In the genomic region with DNA sequence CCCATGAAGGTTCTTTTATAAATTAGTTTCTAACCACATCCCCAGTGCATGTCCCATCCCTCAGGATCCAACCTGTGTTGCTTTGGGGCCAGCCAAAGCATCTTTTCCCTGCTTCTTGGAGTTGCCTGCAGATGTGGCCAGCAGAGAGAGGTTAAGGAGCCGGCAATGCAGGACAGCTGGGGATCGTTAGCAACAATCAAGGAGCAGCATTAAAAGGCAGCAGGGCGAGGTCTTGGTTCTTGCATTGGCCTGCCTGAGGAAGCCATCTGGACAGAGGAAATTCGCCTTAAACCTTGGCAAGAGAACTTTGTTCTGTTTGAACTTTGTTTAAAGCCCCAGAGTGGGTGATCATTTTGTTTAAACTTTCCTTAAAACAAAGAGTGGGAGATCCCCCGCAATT, we compare ENCODE assay signal across 20 mouse cellular contexts.
DNase-seq lines count a peak whose midpoint lies in the region; ATAC-seq and TF ChIP-seq lines count a peak whose summit lies in the region.
"Had no signal": no experiment of that assay in that cellular context is flagged by ENCODE, and none has a peak within 500 bp of the region (broad histone marks: within the 10 kb centered on the region; RNA-seq: fewer than 3 reads in every experiment).

No protein-coding gene starts in this region.

- no peak for TF ChIP-seq EP300 in lung, postnatal 0 days (IDR thresholded peaks at IDR 0.05)

- no peak overlapping the region for H3K27ac ChIP-seq in heart, embryonic 10.5 days
- H3K27ac ChIP-seq in lung, postnatal 0 days (ENCODE audit: low read length): no peak overlapping the region
- no peak overlapping the region for H3K27ac ChIP-seq in embryonic facial prominence, embryonic 11.5 days (replicated peaks; ENCODE audit: low read depth, low read length)
- H3K27ac ChIP-seq: embryonic facial prominence, embryonic 15.5 days; heart, embryonic 15.5 days; layer of hippocampus, adult 2 months; limb, embryonic 13.5 days; stomach, embryonic 15.5 days had no signal

- no peaks in the 10 kb centered on the region for H3K9me3 ChIP-seq in heart, embryonic 10.5 days
- H3K9me3 ChIP-seq in lung, postnatal 0 days (ENCODE audit: low read length): no peaks in the 10 kb centered on the region
- no peaks in the 10 kb centered on the region for H3K9me3 ChIP-seq in embryonic facial prominence, embryonic 11.5 days (replicated peaks; ENCODE audit: control insufficient read depth, low read length)
- H3K9me3 ChIP-seq: embryonic facial prominence, embryonic 15.5 days; heart, embryonic 15.5 days; limb, embryonic 13.5 days; stomach, embryonic 15.5 days had no signal

- ATAC-seq in lung, postnatal 0 days: no peak
- no peak for ATAC-seq in embryonic facial prominence, embryonic 11.5 days (replicated peaks; ENCODE audit: insufficient number of reproducible peaks, low FRiP score, low TSS enrichment, low read depth)
- ATAC-seq: inflammation-experienced regulatory T-cells, adult 6 months had no signal

- 34% methylated on average over 5 of the region's 5 CpGs for WGBS in heart, embryonic 10.5 days
- WGBS in lung, postnatal 0 days: 9% methylated on average over 5 of the region's 5 CpGs
- WGBS in embryonic facial prominence, embryonic 11.5 days: 23% methylated on average over 5 of the region's 5 CpGs

- no peaks in the 10 kb centered on the region; the same call in 1 of the 2 replicates for H3K27me3 ChIP-seq in heart, embryonic 10.5 days (ENCODE audit: insufficient read depth, poor library complexity, severe bottlenecking)
- no peaks in the 10 kb centered on the region for H3K27me3 ChIP-seq in lung, postnatal 0 days (replicated peaks; ENCODE audit: insufficient read depth, low read length)
- H3K27me3 ChIP-seq in embryonic facial prominence, embryonic 11.5 days (ENCODE audit: control insufficient read depth, insufficient read depth, low read length): no peaks in the 10 kb centered on the region
- H3K27me3 ChIP-seq: CH12.LX; embryonic facial prominence, embryonic 15.5 days; heart, embryonic 15.5 days; limb, embryonic 13.5 days; stomach, embryonic 15.5 days had no signal

- no peak overlapping the region for H3K4me3 ChIP-seq in heart, embryonic 10.5 days
- no peak overlapping the region for H3K4me3 ChIP-seq in lung, postnatal 0 days (ENCODE audit: low read depth, low read length)
- H3K4me3 ChIP-seq in embryonic facial prominence, embryonic 11.5 days (ENCODE audit: low read depth, low read length): no peak overlapping the region
- H3K4me3 ChIP-seq: embryonic facial prominence, embryonic 15.5 days; heart, embryonic 15.5 days; layer of hippocampus, adult 2 months; limb, embryonic 13.5 days; stomach, embryonic 15.5 days had no signal

- TF ChIP-seq CTCF in lung, postnatal 0 days (IDR thresholded peaks at IDR 0.05): no peak

- no peaks in the 10 kb centered on the region for H3K36me3 ChIP-seq in heart, embryonic 10.5 days
- no peaks in the 10 kb centered on the region for H3K36me3 ChIP-seq in lung, postnatal 0 days (ENCODE audit: insufficient read depth, low read length)
- no peaks in the 10 kb centered on the region for H3K36me3 ChIP-seq in embryonic facial prominence, embryonic 11.5 days (replicated peaks; ENCODE audit: control insufficient read depth, insufficient read depth, low read depth, low read length)
- H3K36me3 ChIP-seq: embryonic facial prominence, embryonic 15.5 days; heart, embryonic 15.5 days; limb, embryonic 13.5 days; stomach, embryonic 15.5 days had no signal

- no peak overlapping the region for H3K9ac ChIP-seq in lung, postnatal 0 days (replicated peaks; ENCODE audit: low read depth)
- no peak overlapping the region for H3K9ac ChIP-seq in embryonic facial prominence, embryonic 11.5 days (replicated peaks; ENCODE audit: low read length)
- H3K9ac ChIP-seq: embryonic facial prominence, embryonic 15.5 days; heart, embryonic 15.5 days; limb, embryonic 13.5 days; stomach, embryonic 15.5 days had no signal

- H3K4me1 ChIP-seq in heart, embryonic 10.5 days: no peaks in the 10 kb centered on the region
- no peaks in the 10 kb centered on the region for H3K4me1 ChIP-seq in lung, postnatal 0 days (ENCODE audit: insufficient read depth, low read depth, low read length)
- H3K4me1 ChIP-seq in embryonic facial prominence, embryonic 11.5 days (ENCODE audit: control insufficient read depth, insufficient read depth, low read length): no peaks in the 10 kb centered on the region
- H3K4me1 ChIP-seq: heart, embryonic 15.5 days; limb, embryonic 13.5 days; stomach, embryonic 15.5 days had no signal

- no peak overlapping the region for H3K4me2 ChIP-seq in lung, postnatal 0 days (replicated peaks; ENCODE audit: low read depth, low read length)
- no peak overlapping the region for H3K4me2 ChIP-seq in embryonic facial prominence, embryonic 11.5 days (ENCODE audit: low read depth, low read length)
- H3K4me2 ChIP-seq: embryonic facial prominence, embryonic 15.5 days; heart, embryonic 15.5 days; limb, embryonic 13.5 days; stomach, embryonic 15.5 days had no signal

- DNase-seq in heart, adult 11 months: peak; percentile 79
- no peak for DNase-seq in heart, embryonic 10.5 days (ENCODE audit: low spot score)
- peak; percentile 8 for DNase-seq in lung, postnatal 0 days (ENCODE audit: low spot score)
- DNase-seq in lung, postnatal 36 days: no peak
- peak; percentile 77 for DNase-seq in embryonic facial prominence, embryonic 11.5 days (ENCODE audit: low spot score)
- DNase-seq in lung, postnatal 14 days: peak; percentile 8
- no peak for DNase-seq in cerebellum, adult 11 months
- DNase-seq: adrenal gland, adult 8-10 months; cerebellum, adult 11-12 months; cerebellum, postnatal 25 days; heart, adult 18-20 months; right cerebral cortex, postnatal 14 days; thymus, postnatal 14 days had no signal

Comparison
In these comparisons a context has a peak if more than half of its experiments do, and no peak if none do; other contexts are left out.
1. DNase-seq: peak in heart, adult 11 months (single experiment), lung, postnatal 0 days (single experiment), embryonic facial prominence, embryonic 11.5 days (single experiment) and lung, postnatal 14 days (single experiment); none in heart, embryonic 10.5 days (single experiment), lung, postnatal 36 days (single experiment) and cerebellum, adult 11 months (single experiment).